Mouse (Mus musculus): ENCODE results near the gene Olfr487. TPM values are rescaled to one million over a fixed set of nuclear protein-coding genes. Genes with fewer than 3 reads are reported as not detected.

The Olfr487 gene
- polyA plus RNA-seq, 1 experiment from 2014 or later: not detected

Other genes with a start within 250 kb of the Olfr487 start
- not detected in 2 replicates for gene Olfr476, start 249.8 kb downstream of the Olfr487 start, polyA plus RNA-seq (2015; fragmentation: Nextera tagmentation; extraction: Ambion mirVana)
- not detected in 2 replicates for gene Olfr477, start 227.9 kb downstream of the Olfr487 start, polyA plus RNA-seq (2015; fragmentation: Nextera tagmentation; extraction: Ambion mirVana)
- gene Olfr478, start 180.6 kb downstream of the Olfr487 start, polyA plus RNA-seq (2015; fragmentation: Nextera tagmentation; extraction: Ambion mirVana): not detected in 2 replicates
- not detected in 2 replicates for gene Olfr479, start 163.9 kb downstream of the Olfr487 start, polyA plus RNA-seq (2015; fragmentation: Nextera tagmentation; extraction: Ambion mirVana)
- gene Olfr480, start 147.3 kb downstream of the Olfr487 start, polyA plus RNA-seq (2015; fragmentation: Nextera tagmentation; extraction: Ambion mirVana): not detected in 2 replicates
- gene Olfr481, start 134.8 kb downstream of the Olfr487 start, polyA plus RNA-seq (2015; fragmentation: Nextera tagmentation; extraction: Ambion mirVana): not detected in 2 replicates
- gene Olfr482, start 117.0 kb downstream of the Olfr487 start, polyA plus RNA-seq (2015; fragmentation: Nextera tagmentation; extraction: Ambion mirVana): 0.08 TPM in 1 of 2 replicates, not detected in the other
- gene Olfr483, start 113.8 kb downstream of the Olfr487 start, polyA plus RNA-seq (2015; fragmentation: Nextera tagmentation; extraction: Ambion mirVana): not detected in 2 replicates
- not detected in 2 replicates for gene Olfr484, start 87.2 kb downstream of the Olfr487 start, polyA plus RNA-seq (2015; fragmentation: Nextera tagmentation; extraction: Ambion mirVana)
- not detected in 2 replicates for gene Olfr485, start 54.8 kb downstream of the Olfr487 start, polyA plus RNA-seq (2015; fragmentation: Nextera tagmentation; extraction: Ambion mirVana)
- not detected in 2 replicates for gene Olfr486, start 41.9 kb downstream of the Olfr487 start, polyA plus RNA-seq (2015; fragmentation: Nextera tagmentation; extraction: Ambion mirVana)
- gene Olfr488, start 43.7 kb upstream of the Olfr487 start, polyA plus RNA-seq (2015; fragmentation: Nextera tagmentation; extraction: Ambion mirVana): not detected in 2 replicates
- gene Olfr490, start 74.3 kb upstream of the Olfr487 start, polyA plus RNA-seq (2015; fragmentation: Nextera tagmentation; extraction: Ambion mirVana): not detected in 2 replicates
- not detected in 2 replicates for gene Olfr491, start 98.8 kb upstream of the Olfr487 start, polyA plus RNA-seq (2015; fragmentation: Nextera tagmentation; extraction: Ambion mirVana)
- gene Olfr492, start 109.0 kb upstream of the Olfr487 start, polyA plus RNA-seq (2015; fragmentation: Nextera tagmentation; extraction: Ambion mirVana): not detected in 2 replicates
- not detected in 2 replicates for gene Olfr493, start 132.3 kb upstream of the Olfr487 start, polyA plus RNA-seq (2015; fragmentation: Nextera tagmentation; extraction: Ambion mirVana)
- not detected in 2 replicates for gene Olfr494, start 150.7 kb upstream of the Olfr487 start, polyA plus RNA-seq (2015; fragmentation: Nextera tagmentation; extraction: Ambion mirVana)
- gene Olfr495, start 178.5 kb upstream of the Olfr487 start, polyA plus RNA-seq (2015; fragmentation: Nextera tagmentation; extraction: Ambion mirVana): not detected in 2 replicates
- gene Olfr497, start 205.8 kb upstream of the Olfr487 start, polyA plus RNA-seq (2015; fragmentation: Nextera tagmentation; extraction: Ambion mirVana): not detected in 2 replicates

Measured in midbrain, embryonic 13.5 days (tissue).